Mouse (Mus musculus): ENCODE measurements at regions not wholly inside any gene's neighbourhood (a gene's known extent, or its start where the extent isn't known, plus 50 kb on each side); places are given as distances from the start of the nearest gene placed in this dataset.

DNA sequence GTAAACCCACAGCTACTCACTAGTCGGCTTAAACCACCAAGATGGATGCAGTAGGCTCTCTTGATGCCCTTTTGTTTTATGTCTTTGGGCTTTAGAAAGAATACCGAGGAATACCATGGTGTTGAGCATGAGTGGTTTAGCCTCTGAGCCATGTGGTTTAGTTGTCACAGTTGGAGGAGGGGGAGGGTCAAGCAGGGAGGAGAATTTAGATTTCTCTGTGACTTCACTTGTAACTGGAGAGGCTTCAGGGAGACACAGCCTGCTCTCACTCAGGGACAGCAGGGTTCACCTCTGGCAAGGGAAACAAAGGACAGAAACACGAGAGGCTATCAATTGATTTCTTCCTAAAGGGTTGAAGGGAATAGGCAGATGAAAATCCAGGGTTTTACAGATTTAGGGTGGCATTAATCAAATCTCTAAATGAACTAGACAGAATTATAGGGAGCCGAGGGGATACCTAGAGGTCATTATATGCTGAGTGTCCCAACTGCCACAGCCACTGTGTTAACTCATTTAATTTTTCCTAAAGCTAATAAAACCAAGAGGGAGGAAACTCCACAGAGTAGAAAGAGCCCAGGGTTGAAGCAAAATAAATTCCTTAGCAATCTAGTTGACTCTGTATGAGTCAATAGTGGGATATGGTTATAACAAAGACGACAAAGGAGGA is 2113.7 kb upstream of the 5930422O12Rik start:
- intact Hi-C loops (cut with DNase I): no loop called here

DNA sequence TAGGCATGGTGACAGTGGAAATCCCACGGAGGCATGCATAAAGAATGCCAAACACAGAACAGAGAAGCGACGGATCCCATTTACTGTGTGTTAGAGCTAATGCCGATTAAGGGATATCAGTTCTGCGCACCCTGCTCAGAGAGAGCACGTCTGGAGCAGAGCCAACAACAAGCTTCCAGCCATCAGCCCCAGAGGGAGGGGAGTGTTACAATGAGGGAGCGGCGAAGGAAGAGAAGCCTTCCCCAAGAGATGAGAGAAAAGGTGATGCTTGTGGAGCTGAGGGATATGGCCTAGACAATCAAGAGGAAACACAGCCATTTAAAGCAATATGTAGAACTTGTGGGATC is 2113.2 kb upstream of the 5930422O12Rik start:
- intact Hi-C loops (cut with DNase I): no loop called here

DNA sequence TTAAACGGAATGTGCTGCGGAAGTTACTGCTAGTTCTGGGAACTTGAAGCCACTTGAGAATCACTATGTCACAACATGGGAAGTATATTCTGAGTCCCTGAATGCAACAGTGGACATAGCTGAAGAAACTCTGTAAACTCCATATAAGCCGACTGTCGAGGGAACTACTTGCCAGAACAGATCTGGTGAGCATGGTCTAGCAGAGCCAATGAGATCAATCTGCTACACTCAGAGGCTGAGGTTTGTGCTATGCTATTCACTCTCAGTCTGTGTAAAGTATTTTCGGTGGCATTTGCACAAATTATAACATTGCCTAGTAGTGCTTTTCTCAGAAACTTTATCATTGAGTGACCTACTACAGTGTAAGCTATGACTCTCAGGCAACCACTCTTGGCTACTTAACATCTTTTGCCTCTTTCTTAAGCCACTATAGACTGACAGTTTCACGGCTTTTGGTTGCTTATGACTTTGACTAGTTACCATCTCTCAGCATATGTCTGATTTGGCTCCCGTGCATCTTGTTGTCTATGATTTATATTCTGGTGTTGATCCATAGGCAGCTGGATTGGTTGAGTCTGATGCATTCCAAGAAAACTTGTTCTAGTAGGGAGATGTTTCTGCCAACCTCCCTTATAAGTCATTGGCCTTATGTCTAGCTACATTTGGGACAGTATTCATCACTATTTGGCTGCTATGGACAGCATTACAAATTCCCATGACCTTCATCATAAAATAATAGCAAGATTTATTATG is 2094.8 kb upstream of the 5930422O12Rik start:
- intact Hi-C loops (cut with DNase I): no loop called here

DNA sequence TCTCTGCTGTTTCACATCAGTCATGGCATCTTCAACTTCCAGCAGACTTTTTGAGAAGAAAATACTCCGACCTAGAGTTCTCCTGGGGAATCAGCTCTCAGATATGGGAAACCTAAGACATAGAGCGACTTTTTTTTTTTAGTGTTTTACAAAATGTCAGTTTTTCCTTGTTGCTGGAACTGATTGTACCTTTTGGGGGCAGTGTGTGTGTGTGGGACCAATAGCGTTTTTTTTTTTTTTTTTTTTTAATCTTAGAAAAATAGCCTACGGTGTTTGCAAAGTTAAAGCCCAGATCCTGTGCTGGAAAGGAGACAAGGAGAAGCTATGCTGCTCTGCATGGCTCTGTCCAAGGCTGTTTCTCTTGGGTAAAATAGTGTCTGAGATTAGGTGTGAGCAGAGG is 2080.0 kb upstream of the 5930422O12Rik start:
- intact Hi-C loops (cut with DNase I): no loop called here

DNA sequence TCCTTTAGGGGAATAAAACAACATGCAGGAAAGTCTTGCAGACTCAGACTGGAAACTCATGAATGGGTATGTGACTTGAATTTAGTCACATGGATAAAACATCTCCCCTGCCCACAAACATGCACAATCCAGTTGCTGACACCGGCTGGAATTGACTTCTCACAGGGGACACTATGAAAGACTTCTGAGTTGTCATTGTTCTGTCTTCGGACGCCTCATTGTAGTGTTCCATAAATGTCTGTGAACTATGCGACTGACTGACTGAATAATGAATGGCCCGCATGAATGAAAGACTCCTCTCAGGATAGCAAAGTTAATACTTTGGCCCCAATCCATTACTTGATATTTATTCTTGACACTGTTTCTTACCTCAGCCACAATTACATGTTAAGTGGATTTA is 2058.9 kb upstream of the 5930422O12Rik start:
- intact Hi-C loops (cut with DNase I): loop anchor here (5.0 kb wide), 2 partner anchors 67 to 83 kb away; no protein-coding TSS in a partner anchor

DNA sequence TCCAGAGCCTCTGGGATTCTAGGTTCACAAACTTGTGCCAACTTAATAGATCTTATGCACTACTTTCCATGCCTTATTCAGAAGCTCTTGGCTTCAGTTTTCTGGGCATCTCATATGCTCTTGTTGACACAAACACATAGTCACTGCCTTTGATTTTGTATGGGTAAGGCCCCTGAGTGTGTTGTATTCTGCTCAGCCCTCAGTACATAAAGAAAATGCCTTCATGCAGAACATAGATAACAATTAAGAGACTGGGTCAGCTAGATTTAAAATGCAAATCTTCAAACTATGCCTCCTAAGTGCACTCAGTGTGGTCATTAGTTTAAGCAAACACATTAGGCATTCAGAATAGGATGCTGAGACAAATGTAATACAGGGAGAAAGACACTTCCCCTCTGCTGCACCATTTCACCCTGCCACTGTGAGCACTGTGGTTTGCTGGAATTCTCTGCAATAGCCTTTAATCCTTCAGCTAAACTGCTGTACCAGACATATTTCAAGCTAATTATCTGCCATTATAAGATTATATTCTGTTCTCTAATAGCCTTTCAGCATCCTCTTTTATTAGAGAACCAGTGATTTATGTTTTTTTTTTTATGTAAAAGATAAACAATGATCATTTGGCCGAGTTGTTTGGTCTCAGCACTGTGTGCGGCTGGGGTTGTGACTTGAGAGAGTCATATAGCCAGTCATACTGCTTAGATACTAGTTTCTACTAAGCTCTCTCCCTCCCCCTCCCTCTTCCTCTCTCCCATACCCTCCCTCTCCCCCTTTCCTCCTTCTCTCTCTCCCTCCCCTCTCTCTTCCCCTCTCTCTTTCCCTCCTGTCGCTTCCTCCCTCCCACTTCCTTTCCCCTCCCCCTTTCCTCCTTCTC is 2058.1 kb upstream of the 5930422O12Rik start:
- intact Hi-C loops (cut with DNase I): loop anchor here (5.0 kb wide), 2 partner anchors 68 to 82 kb away; no protein-coding TSS in a partner anchor

DNA sequence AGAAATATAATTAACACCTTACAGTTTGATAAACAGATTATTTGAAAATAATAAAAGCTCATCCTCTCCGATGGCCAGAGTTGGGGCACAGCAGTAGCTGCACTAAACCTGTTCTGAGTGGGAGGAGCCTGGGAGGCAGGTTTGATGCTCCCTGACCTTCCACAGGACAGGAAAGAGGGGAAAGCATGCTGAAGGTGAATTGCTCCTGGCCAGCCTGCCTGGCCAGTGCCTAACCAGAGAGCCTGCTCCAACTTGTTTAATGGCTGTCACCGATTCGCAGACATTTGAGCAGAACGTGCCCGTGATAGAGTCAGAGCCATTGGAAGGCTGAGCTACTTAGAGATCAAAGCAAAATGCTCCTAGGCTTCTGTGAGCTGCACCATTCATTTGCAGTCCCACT is 2056.9 kb upstream of the 5930422O12Rik start:
- intact Hi-C loops (cut with DNase I): loop anchor here (5.0 kb wide), 2 partner anchors 69 to 81 kb away; no protein-coding TSS in a partner anchor

DNA sequence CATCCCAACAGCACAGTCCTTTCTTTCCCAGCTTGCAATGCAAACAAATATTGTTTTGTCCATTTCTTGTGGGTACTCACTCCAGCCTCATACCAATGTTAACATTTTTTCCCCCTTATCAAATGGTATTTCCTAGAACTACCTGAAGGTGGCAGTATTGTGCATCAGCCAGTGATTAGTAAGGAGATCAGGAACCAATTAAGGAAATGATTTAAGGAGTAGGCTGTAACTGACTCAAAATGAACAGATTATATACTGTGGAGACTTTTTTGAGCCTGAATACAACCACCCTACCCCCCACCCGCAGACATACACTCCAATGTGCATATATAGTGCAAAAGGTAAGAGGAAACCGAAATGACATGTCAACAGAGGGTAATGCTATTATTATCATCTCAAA is 2056.1 kb upstream of the 5930422O12Rik start:
- intact Hi-C loops (cut with DNase I): loop anchor here (5.0 kb wide), 2 partner anchors 70 to 80 kb away; no protein-coding TSS in a partner anchor

DNA sequence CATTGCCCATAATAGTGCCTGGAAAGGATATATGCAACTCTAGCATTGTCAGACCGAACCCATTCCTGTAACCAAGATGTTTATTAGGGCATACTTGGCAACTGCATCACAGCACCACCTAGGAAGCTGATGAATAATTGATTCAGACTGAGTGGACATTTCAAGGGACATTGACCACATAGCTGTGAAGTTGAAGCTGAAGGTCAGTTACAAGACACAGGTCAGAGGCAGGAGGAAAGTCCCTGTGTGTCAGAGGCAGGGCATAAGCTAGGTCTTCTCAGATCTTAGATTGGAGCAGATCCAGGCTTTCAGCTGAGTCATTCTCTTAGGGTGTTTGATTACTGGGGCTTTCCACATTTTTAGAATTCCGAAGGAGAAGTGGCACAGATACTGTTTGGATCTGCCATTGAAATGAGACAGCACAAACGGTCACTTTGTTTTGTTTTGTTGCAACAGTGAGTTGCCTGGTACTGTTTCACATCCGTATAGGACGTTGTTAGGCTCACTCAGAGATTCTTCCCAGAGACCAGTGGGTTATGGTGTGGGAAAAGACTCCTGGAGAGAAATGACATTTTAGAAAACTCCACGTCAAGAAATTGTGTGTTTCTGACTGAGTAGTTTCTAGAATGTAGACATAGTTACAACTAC is 2055.2 kb upstream of the 5930422O12Rik start:
- intact Hi-C loops (cut with DNase I): loop anchor here (5.0 kb wide), 2 partner anchors 71 to 79 kb away; no protein-coding TSS in a partner anchor

DNA sequence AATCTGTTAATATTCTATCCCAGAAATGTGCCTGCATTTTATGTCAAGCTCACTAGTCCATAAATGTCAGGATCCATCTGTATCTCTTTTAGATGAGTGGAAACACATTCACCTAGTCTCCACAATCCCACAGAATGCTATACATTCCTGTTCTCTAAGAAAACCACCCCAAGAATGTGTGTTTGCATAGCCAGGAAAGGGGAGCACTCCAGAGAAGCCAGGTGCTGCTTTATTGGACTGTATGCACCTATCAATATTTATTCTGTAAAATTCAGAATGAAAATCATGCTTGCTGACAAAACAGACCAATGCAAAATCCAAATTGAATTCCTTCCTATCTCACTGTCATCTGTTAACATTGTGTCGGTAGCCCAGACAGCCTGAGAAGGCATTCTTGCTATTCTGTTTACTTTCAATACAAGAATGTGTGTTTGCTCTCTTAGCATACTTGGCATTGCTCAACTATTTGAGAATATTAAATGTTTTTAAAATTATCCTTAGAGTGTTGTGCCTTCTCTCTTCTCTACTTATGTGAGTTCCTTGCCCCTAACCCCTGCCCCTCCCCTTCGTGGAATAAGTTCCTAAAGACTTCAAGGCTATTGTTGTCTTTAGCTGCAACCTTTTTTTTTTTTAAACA is 2050.7 kb upstream of the 5930422O12Rik start:
- intact Hi-C loops (cut with DNase I): no loop called here

DNA sequence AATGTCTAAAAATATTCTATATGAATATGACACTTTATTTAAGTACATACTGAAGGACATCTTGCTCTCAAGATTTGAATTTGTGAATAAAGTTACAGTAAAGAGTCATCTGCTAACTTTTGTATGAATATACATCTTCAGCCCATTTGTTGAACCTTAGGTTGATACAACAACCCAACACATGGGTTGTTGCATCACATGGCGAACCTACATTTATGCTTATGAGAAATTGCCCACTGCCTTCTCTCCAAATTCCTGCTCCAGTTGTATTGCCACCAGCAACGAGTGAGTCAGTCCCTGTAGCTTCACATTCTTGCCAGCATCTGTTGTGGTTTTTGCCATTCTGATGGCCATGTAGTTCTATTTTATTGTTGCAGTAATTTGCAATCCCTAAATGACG is 2023.7 kb upstream of the 5930422O12Rik start:
- intact Hi-C loops (cut with DNase I): no loop called here

DNA sequence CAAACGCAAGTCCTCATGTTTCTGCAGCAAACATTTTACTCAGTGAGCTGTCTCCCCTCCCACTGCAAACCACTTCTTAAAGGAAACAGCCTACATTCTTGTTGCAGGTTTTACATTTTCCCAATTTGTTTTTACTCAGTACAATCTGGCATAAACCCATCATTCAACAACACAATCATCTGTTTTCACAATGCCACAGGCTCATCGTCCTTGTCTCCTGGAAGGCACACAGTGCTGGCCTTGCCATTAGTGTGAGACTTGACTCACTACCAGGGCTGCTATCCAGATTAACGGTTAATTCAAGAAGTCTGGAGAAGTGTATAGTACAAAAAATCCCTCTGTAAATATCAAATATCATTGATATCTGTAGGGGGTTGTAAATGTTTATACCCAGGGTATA is 2006.3 kb upstream of the 5930422O12Rik start:
- intact Hi-C loops (cut with DNase I): no loop called here

DNA sequence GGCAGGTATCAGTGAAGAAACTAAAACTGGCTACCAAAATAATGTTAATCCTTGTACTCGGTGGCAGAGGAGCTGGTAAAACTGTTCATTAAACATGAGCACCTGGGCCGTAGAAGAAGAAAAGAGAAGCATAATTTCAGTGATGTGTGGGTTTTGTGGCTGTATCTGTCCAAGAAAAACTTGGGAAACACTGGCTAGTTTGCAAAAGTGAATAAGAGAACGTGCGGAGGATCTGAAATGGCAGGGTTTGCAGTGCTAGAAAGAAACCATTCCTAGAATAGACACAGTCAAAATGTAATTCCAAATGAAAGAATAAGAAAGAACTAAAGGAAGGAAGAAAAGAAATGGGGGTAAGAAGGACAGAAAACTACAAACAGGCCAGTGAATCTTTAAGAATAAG is 2000.8 kb upstream of the 5930422O12Rik start:
- intact Hi-C loops (cut with DNase I): no loop called here

DNA sequence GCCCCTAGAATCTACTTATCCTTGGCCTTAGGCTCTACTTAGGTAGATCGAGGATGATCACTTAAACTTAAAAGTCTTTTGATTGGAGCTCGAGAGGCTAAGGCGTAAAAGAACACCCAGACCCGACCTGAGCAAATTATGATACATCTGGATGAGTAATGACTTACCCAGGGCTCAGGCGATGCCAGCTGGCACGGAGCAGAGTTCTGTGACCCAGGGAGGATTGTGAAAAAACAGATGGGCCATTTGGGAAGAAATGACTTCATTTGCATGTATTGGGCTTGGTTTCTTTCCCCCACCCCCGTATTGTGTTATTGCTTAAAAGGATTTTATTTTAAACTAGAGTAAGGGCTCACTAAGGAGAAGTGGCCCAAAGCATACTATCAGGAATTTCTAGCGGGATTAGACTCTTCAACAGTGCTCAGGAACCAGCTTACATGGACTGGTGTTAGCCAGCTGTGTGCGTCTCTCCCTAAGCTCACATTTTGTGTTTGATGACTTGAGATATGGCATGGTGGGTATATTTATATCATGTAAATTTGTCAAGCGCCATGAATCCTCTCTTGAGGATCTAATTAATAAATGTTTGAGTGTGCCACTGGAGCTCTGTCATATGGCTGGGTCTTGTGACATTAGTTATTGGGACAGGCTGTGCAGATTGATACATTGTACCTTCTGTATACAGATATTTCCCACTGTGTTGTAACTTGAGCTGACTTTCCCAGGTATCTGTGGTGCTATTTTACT is 1991.9 kb upstream of the 5930422O12Rik start:
- intact Hi-C loops (cut with DNase I): no loop called here

DNA sequence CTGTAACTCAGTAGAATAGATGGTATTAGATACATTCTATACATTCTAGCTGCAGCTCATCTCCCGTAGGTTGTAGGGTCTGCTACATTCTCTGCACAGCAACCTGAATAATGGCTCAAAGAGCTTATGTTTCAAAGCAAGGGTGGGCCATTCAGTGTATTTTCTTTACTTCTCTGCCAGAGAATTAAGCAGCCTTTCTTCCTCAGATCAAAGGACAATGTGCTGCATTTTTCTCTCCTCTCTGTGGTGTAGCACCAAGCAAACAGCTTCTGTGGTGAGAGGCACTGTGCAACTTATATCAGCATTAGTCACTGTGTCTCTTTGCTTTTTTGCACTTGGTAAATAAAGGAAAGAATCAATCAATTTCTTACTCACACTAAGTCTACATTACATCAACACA is 1983.7 kb upstream of the 5930422O12Rik start:
- intact Hi-C loops (cut with DNase I): no loop called here

DNA sequence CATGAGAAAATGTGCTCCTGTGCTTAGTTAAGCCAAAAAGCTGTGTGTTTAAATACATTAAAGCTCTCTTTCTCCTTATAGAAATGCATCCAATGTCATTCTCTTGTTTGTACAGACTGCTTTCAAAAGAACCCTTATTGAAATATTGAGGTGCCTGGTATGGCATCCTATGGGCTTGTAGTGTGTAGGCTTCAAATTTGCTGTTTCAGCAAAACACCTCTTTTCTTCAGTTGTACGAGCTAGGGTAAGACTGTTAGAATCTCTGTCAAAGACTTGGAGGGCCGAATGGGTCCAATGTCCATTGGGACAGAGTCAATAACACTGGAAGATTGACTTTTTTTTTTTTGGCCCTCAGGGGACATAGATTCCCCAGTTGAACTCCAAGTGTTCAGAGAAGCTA is 1980.5 kb upstream of the 5930422O12Rik start:
- intact Hi-C loops (cut with DNase I): no loop called here

DNA sequence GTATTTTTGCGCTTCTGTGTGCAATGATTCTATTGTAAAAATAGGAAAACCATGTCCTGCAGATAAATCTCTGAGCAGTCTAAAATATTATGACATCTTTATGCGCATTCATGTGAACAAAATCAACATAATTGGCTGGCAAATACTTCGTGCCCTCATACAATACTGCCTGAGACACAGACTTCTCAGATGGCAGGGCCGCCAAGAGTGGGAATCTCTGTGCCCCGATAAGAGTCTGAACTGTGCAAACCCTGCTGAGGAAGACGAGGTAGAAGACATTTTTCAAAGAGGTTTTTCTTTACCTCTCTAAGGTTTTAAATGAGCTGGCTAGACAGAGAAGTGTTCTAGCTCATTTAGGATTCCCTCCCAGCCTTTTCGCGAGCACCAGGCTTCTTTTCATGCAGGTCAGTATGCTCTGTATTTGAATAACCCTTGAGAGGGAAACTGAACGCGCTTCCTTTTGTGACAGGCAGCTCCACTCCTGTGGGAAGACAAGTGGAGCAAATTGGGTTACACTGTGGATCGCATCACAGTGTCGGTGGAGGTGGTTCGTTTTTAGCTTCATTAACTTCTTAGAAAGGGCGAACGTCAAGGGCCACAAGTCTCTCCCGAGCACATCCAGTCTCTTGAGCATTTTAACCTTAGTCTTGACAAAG is 1973.6 kb upstream of the 5930422O12Rik start:
- intact Hi-C loops (cut with DNase I): loop anchor here (5.0 to 10.0 kb wide), 2 partner anchors 83 to 160 kb away; no protein-coding TSS in a partner anchor

DNA sequence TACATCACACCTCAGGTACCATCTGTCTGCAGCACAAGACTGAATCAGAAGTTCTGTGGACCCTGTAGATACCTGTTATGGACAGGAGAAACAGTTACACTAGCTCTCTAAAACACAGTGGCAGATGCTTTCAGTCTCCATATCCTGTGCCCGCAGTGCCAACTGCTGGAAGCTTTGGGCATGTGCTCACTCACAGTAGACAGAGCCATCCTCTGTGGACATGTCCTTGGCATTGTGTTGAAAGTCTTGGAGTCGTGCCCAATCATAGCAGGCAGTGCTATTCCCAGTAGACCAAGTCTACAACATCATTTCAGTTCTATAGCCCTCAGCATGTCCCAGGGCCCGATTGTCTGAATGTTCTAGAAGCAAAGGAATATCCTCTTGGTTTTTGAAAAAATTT is 1968.2 kb upstream of the 5930422O12Rik start:
- intact Hi-C loops (cut with DNase I): no loop called here
